Mouse (Mus musculus) gonadal fat pad, adult 2 months (tissue): Measurements from ENCODE around the gene Gm20696. TPM values are rescaled to one million over a fixed set of nuclear protein-coding genes. Genes with fewer than 3 reads are reported as not detected.

Source experiments
- polyA plus RNA-seq: library from polyadenylated mRNA; depleted of rRNA; stranded (reverse); fragments of >200 nt; gene quantifications from 2 replicates; pipeline ENCODE4 v1.2.3, GENCODE M21; 2012; rRNA removed

Gm20696 gene
- polyA plus RNA-seq, 1 experiment, result 0.38 TPM

Other genes with a start within 250 kb of the Gm20696 start
- gene Foxp1, start 144.1 kb downstream of the Gm20696 start, polyA plus RNA-seq, result 26.0 and 35.1 TPM in 2 replicates
- 14.0 and 16.6 TPM in 2 replicates for gene Eif4e3, start within 50 bp of the Gm20696 start, polyA plus RNA-seq
- gene Gpr27, start 25.9 kb upstream of the Gm20696 start, polyA plus RNA-seq, result 2.0 and 3.6 TPM in 2 replicates
- 0.13 TPM in 1 of 2 replicates, not detected in the other for gene Prok2, start 59.6 kb upstream of the Gm20696 start, polyA plus RNA-seq